Mouse (Mus musculus) forebrain, embryonic 14.5 days (tissue): ENCODE data around the gene Nrxn3. TPM values are rescaled to one million over a fixed set of nuclear protein-coding genes. Genes with fewer than 3 reads are reported as not detected.

Experiments
- ATAC-seq: fragments of 200-750 bp; cut with Nextera tagmentation; 2 replicates; pipeline ENCODE4 v1.8.0; 2017; ENCODE audit warnings: mild to moderate bottlenecking, moderate library complexity
- DNase-seq: peaks from one replicate; pipeline ENCODE4 v3.0.0-alpha.2; 2015; ENCODE audit warnings: low spot score
- H3K27ac ChIP-seq: fragments of 300-500 bp; sonication (generic); 2 replicates; pipeline ENCODE4 v1.5.1; 2014; ENCODE audit warnings: low read depth, mild to moderate bottlenecking, control low read depth, low read length, moderate library complexity
- H3K27me3 ChIP-seq: fragments of 300-500 bp; sonication (generic); replicated peaks from 2 replicates; pipeline ENCODE4 v1.6.1; 2014; ENCODE audit warnings: low read length, control low read depth, mixed read lengths; ENCODE audit not compliant: control insufficient read depth, insufficient read depth
- H3K36me3 ChIP-seq: fragments of 300-500 bp; sonication (generic); 2 replicates; pipeline ENCODE4 v1.6.1; 2014; ENCODE audit warnings: low read length, control low read depth; ENCODE audit not compliant: control insufficient read depth, insufficient read depth
- H3K4me1 ChIP-seq: fragments of 300-500 bp; sonication (generic); 2 replicates; pipeline ENCODE4 v1.6.1; 2014; ENCODE audit warnings: antibody characterized with exemption, low read length, control low read depth; ENCODE audit not compliant: control insufficient read depth, insufficient read depth
- H3K4me2 ChIP-seq: fragments of 300-500 bp; sonication (generic); 2 replicates; pipeline ENCODE4 v1.6.1; 2014; ENCODE audit warnings: mild to moderate bottlenecking, control low read depth, low read length
- H3K4me3 ChIP-seq: fragments of 300-500 bp; sonication (generic); 2 replicates; pipeline ENCODE4 v1.5.1; 2014; ENCODE audit warnings: low read depth, low read length, control low read depth
- H3K9ac ChIP-seq: fragments of 300-500 bp; sonication (generic); 2 replicates; pipeline ENCODE4 v1.6.1; 2014; ENCODE audit warnings: mild to moderate bottlenecking, low read length, control low read depth, moderate library complexity
- H3K9me3 ChIP-seq: fragments of 300-500 bp; sonication (generic); replicated peaks from 2 replicates; pipeline ENCODE4 v1.6.1; 2016; ENCODE audit warnings: low read length, control low read depth, mixed read lengths; ENCODE audit not compliant: control insufficient read depth
- WGBS: fragments of 180-500 bp; shearing (Covaris S2); extraction: QIAGEN DNeasy Blood & Tissue Kit; methylation state at CpG from one replicate; pipeline ENCODE4 v1.1.7; 2014; 5-methylcytosine and 5-hydroxymethylcytosine counted together
- polyA plus RNA-seq: library from polyadenylated mRNA; unstranded; fragments of >200 nt; fragmentation: Nextera tagmentation; extraction: Ambion mirVana; gene quantifications from 2 replicates; pipeline ENCODE4 v1.2.1, GENCODE M21; 2014

The Nrxn3 gene
- polyA plus RNA-seq, 1 experiment from 2014 or later: 39.6 TPM

- ATAC-seq (peak; percentile 48), DNase-seq (peak; percentile 33)
- no peak overlapping the region for H3K4me3 ChIP-seq
- H3K36me3 ChIP-seq: no peaks in the 10 kb centered on the region
- H3K27me3 ChIP-seq: no peaks in the 10 kb centered on the region
- 72% methylated on average over 4 of the region's 4 CpGs for WGBS
- no peak overlapping the region for H3K27ac ChIP-seq
- H3K9me3 ChIP-seq: no peaks in the 10 kb centered on the region
- H3K4me2 ChIP-seq: no peak overlapping the region
- no peak overlapping the region for H3K9ac ChIP-seq
- H3K4me1 ChIP-seq: peaks cover 3% of the 10 kb centered on the region; the same call in 1 of the 2 replicates
Observed at GRCm38 (mm10) chr12:88926306-88926705, 203.6 kb downstream of the Nrxn3 start.

- Histone ChIP-seq H3K4me3 (no peak overlapping the region), H3K4me1 (no peaks in the 10 kb centered on the region), H3K36me3 (no peaks in the 10 kb centered on the region), H3K4me2 (no peak overlapping the region), H3K9me3 (no peaks in the 10 kb centered on the region), H3K27ac (no peak overlapping the region), H3K9ac (no peak overlapping the region), H3K27me3 (no peaks in the 10 kb centered on the region)
- ATAC-seq (no peak), DNase-seq (no peak)
- 79% methylated on average over 4 of the region's 4 CpGs for WGBS
Observed at GRCm38 (mm10) chr12:88931713-88932112, 209.0 kb downstream of the Nrxn3 start.

- no peak overlapping the region for H3K9ac ChIP-seq
- H3K4me2 ChIP-seq: no peak overlapping the region
- WGBS: 79% methylated on average over 2 of the region's 2 CpGs
- ATAC-seq (no peak), DNase-seq (peak; percentile 13)
- H3K36me3 ChIP-seq: no peaks in the 10 kb centered on the region
- no peaks in the 10 kb centered on the region for H3K4me1 ChIP-seq
- no peak overlapping the region for H3K27ac ChIP-seq
- H3K9me3 ChIP-seq: no peaks in the 10 kb centered on the region
- no peak overlapping the region for H3K4me3 ChIP-seq
- no peaks in the 10 kb centered on the region for H3K27me3 ChIP-seq
Observed at GRCm38 (mm10) chr12:88939679-88940078, 217.0 kb downstream of the Nrxn3 start.

DNA sequence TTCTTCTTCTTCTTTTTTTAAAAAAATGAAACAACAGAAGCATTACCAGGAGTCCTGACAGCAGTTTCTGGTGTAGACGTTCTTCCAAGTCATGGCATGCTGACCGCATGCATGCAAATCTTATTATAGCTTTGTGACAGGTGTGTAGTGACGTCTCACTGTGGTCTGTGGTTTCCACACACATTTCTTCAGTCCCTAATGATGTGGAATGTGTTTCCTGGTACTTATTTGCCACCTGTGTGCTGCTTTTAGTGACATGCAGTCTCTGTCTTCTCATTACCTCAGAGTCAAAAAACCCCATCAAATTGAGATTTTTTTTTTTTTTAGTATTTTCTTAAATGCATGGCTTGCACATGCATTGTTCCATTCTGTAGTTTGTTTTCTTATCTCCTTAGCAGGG lies 222.3 kb downstream of the Nrxn3 start:
- Histone ChIP-seq H3K9ac (no peak overlapping the region), H3K4me3 (no peak overlapping the region), H3K27me3 (no peaks in the 10 kb centered on the region), H3K4me2 (no peak overlapping the region), H3K9me3 (no peaks in the 10 kb centered on the region), H3K36me3 (no peaks in the 10 kb centered on the region), H3K4me1 (no peaks in the 10 kb centered on the region), H3K27ac (no peak overlapping the region)
- WGBS: 81% methylated on average over 3 of the region's 3 CpGs
- no peak for DNase-seq
- ATAC-seq: no peak

- Histone ChIP-seq H3K36me3 (no peaks in the 10 kb centered on the region), H3K9ac (no peak overlapping the region), H3K9me3 (no peaks in the 10 kb centered on the region), H3K4me2 (no peak overlapping the region), H3K27me3 (no peaks in the 10 kb centered on the region), H3K4me3 (no peak overlapping the region), H3K27ac (no peak overlapping the region), H3K4me1 (no peaks in the 10 kb centered on the region)
- ATAC-seq (no peak), DNase-seq (no peak)
- WGBS: 93% methylated on average over 2 of the region's 2 CpGs
Observed at GRCm38 (mm10) chr12:88949870-88950269, 227.2 kb downstream of the Nrxn3 start.

- WGBS: 77% methylated on average over 7 of the region's 7 CpGs
- Histone ChIP-seq H3K36me3 (no peaks in the 10 kb centered on the region), H3K9ac (no peak overlapping the region), H3K27ac (no peak overlapping the region), H3K4me2 (no peak overlapping the region), H3K4me3 (no peak overlapping the region), H3K27me3 (no peaks in the 10 kb centered on the region), H3K4me1 (no peaks in the 10 kb centered on the region), H3K9me3 (no peaks in the 10 kb centered on the region)
- ATAC-seq: no peak
- DNase-seq: no peak
Observed at GRCm38 (mm10) chr12:88952937-88953600, 230.4 kb downstream of the Nrxn3 start.

- Histone ChIP-seq H3K36me3 (no peaks in the 10 kb centered on the region), H3K4me3 (no peak overlapping the region), H3K9ac (no peak overlapping the region), H3K9me3 (no peaks in the 10 kb centered on the region), H3K27me3 (no peaks in the 10 kb centered on the region), H3K4me2 (no peak overlapping the region), H3K4me1 (no peaks in the 10 kb centered on the region), H3K27ac (no peak overlapping the region)
- DNase-seq (no peak), ATAC-seq (no peak)
- 82% methylated on average over 4 of the region's 4 CpGs for WGBS
Observed at GRCm38 (mm10) chr12:88953801-88954200, 231.1 kb downstream of the Nrxn3 start.

GRCm38 (mm10) chr12:88957431-88957830 lies 234.8 kb downstream of the Nrxn3 start:
- WGBS: 82% methylated on average over 3 of the region's 3 CpGs
- ATAC-seq: no peak
- H3K4me3 ChIP-seq: no peak overlapping the region
- no peaks in the 10 kb centered on the region for H3K4me1 ChIP-seq
- no peaks in the 10 kb centered on the region for H3K36me3 ChIP-seq
- no peaks in the 10 kb centered on the region for H3K9me3 ChIP-seq
- no peaks in the 10 kb centered on the region for H3K27me3 ChIP-seq
- no peak overlapping the region for H3K9ac ChIP-seq
- DNase-seq: no peak
- no peak overlapping the region for H3K4me2 ChIP-seq
- H3K27ac ChIP-seq: no peak overlapping the region

GRCm38 (mm10) chr12:88960817-88961216 lies 238.1 kb downstream of the Nrxn3 start:
- WGBS: 92% methylated on average over 1 of the region's 1 CpGs
- H3K27ac ChIP-seq: no peak overlapping the region
- H3K36me3 ChIP-seq: no peaks in the 10 kb centered on the region
- H3K9me3 ChIP-seq: no peaks in the 10 kb centered on the region
- no peak overlapping the region for H3K4me3 ChIP-seq
- H3K4me2 ChIP-seq: no peak overlapping the region
- H3K9ac ChIP-seq: no peak overlapping the region
- no peaks in the 10 kb centered on the region for H3K4me1 ChIP-seq
- no peak for ATAC-seq
- H3K27me3 ChIP-seq: no peaks in the 10 kb centered on the region
- DNase-seq: no peak
